Mouse (Mus musculus) splenic B cell, adult 2 months (primary cell): Measurements from ENCODE around the gene Morn4.

Experiments
- DNase-seq: peaks from one replicate; pipeline ENCODE4 v3.0.0-alpha.2; 2011; ENCODE audit warnings: low read depth, low spot score
- H3K27me3 ChIP-seq: 2 replicates; pipeline ENCODE4 v1.6.1; 2012; ENCODE audit warnings: mild to moderate bottlenecking, low read length, moderate library complexity, mixed read lengths; ENCODE audit not compliant: control insufficient read depth, poor library complexity, insufficient read depth, severe bottlenecking
- H3K36me3 ChIP-seq: 2 replicates; pipeline ENCODE4 v1.6.1; 2012; ENCODE audit warnings: mild to moderate bottlenecking, low read length, moderate library complexity, mixed read lengths; ENCODE audit not compliant: control insufficient read depth, poor library complexity, insufficient read depth, severe bottlenecking

The Morn4 gene

DNA sequence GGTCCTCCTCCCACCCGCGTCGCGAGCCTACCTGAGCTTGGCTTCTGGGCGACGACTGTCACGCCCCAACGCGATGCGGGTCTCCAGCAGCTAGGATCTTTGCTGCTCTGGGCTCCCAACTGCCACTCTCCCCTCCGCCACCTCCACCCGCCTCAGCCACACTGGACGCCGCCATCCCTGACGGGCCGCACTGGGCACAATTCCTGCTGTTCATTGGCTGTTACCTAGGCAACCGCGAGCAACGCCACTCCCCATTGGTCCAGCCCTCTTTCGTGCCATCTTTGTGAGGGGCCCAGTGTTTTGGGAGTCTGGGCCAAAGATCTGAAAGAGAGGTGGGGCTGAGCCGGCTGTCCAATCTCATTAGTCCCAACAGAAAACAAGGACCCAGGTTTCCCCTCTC lies at the start of gene Morn4:
TSS of gene Morn4 (minus strand) at position 192 of the 400 bp plus-strand sequence.
- peak; percentile 61 for DNase-seq
- no peaks in the 10 kb centered on the region for H3K27me3 ChIP-seq

GRCm38 (mm10) chr19:42135070-42135469 lies 48.9 kb upstream of the Morn4 start:
- no peak for DNase-seq

More for the DNA sequence above, at the start of gene Morn4:
- H3K36me3 ChIP-seq, result no peaks in the 10 kb centered on the region

DNA sequence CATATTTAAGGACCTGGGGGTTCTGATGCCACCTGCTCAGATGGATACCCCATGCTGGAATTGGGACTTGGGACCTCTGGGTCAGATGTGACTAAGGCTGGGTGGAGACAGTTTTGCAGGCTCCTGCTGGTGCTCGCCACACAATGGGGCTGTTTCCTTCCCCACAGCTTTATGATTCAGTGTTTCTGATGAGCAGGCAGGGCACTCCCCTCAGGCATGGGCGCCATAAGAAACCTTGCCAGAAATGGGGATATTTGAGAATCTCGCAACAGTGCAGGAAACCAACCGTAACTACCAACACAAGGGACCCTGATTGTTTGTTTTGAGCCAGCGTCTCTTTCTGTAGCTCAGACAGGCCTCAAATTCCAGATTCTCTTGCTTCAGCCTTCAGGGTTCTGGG lies 44.9 kb upstream of the Morn4 start:
- DNase-seq, result no peak
- Histone ChIP-seq H3K27me3 (no peaks in the 10 kb centered on the region), H3K36me3 (no peaks in the 10 kb centered on the region)

More at GRCm38 (mm10) chr19:42135070-42135469, 48.9 kb upstream of the Morn4 start:
- no peaks in the 10 kb centered on the region for H3K27me3 ChIP-seq
- H3K36me3 ChIP-seq, result no peaks in the 10 kb centered on the region

GRCm38 (mm10) chr19:42130294-42130606 lies 44.1 kb upstream of the Morn4 start:
- DNase-seq, result no peak
- Histone ChIP-seq H3K27me3 (no peaks in the 10 kb centered on the region), H3K36me3 (no peaks in the 10 kb centered on the region)

DNA sequence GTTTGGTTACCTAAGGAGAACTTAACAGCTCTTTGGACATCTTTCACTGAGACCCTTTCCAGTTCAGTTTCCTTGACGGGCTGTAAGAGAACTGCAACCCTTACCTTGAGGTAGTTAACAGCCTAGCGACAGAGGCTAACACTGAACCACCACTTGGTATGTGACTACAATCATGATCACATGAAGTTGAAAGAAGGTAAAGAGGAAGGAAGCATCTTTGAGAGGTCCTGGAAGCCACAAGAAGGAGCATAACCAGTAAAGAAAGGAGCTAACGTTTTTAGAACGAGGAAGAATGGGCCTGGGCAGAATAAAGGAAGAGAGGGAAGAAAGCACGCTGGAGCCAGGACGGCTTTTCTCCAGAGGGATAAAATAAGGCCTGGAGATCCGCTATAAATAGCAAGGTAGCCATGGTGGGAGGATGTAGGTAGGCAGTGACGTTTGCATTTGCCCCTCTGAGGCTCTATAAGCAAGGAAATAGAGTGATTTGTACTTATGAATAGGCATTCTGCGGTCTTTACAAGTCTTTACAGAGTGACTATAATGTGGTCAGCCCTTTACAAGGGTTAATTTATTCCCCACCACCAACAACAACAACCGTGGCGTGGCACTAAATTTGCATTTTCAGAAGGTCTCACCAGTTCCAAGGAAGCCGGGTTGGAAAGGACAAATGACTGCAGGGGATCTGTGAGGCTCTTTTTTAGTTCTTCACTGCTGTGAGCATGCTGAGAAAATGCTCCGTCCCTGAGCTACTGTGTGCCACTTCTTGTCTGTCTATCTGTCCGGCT lies 43.5 kb upstream of the Morn4 start:
- DNase-seq, result peak; percentile 70
- H3K27me3 ChIP-seq, result no peaks in the 10 kb centered on the region
- no peaks in the 10 kb centered on the region for H3K36me3 ChIP-seq

DNA sequence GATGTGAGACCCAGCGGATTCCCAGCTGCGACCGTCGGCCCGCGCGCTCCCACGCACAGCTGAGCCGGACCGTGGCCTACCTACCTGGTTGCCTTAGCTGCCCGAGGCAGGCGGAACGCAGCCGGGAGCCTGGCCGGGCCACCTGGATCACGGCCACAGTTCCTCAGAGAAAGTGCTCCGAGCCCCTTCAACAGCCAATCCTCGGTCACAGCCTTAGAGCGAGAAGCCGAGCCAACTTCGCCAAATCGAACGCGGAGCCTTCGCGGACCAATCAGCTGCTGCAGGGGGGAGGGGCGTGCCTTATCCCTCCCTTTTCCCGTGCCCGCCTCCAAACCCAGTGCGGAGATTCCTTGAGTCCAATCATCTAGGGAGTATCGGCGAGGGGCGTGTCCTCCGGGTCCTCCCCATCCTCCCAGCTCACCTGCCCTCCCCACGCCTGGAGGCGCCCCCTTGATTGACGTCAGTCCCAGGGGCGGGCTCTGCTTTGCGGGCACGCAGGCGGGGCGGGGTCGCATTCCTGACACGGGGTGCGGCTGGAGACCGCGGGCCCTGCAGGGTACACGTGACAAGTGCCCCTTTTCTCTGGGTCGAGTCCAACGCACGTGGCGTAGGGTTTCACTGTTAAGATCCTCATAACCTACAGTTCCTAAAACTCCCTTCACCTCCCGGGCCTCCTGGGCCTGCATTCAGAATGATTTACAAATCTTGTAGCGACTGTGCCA lies 42.8 kb upstream of the Morn4 start, which contains the start of gene Avpi1:
TSS of gene Avpi1 (minus strand) at position 273 of the 722 bp plus-strand sequence.
- no peaks in the 10 kb centered on the region for H3K27me3 ChIP-seq
- peak; percentile 89 for DNase-seq
- no peaks in the 10 kb centered on the region for H3K36me3 ChIP-seq

- H3K36me3 ChIP-seq, result no peaks in the 10 kb centered on the region; the same call in 1 of the 2 replicates
- DNase-seq, result no peak
- no peaks in the 10 kb centered on the region for H3K27me3 ChIP-seq
Measured at GRCm38 (mm10) chr19:42128052-42128740, 42.0 kb upstream of the Morn4 start.

- no peak for DNase-seq
- no peaks in the 10 kb centered on the region for H3K27me3 ChIP-seq
- no peaks in the 10 kb centered on the region; the same call in 1 of the 2 replicates for H3K36me3 ChIP-seq
Measured at GRCm38 (mm10) chr19:42127024-42127423, 40.9 kb upstream of the Morn4 start.

- H3K27me3 ChIP-seq, result no peaks in the 10 kb centered on the region
- H3K36me3 ChIP-seq, result no peaks in the 10 kb centered on the region; the same call in 1 of the 2 replicates
- DNase-seq, result no peak
Measured at GRCm38 (mm10) chr19:42126219-42126605, 40.1 kb upstream of the Morn4 start.

DNA sequence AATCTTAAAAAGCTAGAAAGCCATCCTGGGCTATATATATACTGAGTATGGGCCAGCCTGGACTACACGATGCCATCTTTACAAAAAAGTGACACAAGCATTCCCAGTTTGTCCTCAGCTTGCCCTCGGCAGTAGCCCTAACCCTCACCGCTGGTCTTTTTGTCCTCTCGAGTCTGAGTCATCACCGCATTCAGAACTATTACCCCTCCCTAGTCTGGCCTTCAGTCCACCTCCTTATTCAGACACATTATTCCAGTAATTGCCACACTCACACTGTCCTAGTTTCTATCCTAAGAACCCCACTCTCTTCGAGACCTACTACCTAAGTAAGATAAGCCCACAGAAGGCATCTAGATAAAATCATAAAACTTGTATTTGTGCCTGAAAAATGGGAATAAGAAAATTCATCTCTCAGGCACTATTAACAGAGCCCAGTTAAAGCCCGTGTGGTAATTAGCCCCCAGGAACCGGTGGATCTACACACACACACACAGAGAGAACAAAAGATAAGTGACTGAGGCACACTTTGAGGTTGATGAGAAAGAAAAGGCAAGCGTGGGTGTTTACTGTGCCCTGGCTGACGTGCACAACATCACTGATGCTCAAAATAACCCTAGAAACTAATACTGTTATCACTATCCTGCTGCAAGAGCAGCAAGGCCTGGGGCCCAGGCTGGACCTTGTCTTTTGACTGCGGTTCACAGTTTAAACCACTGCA lies 39.5 kb upstream of the Morn4 start:
- Histone ChIP-seq H3K27me3 (no peaks in the 10 kb centered on the region), H3K36me3 (no peaks in the 10 kb centered on the region; the same call in 1 of the 2 replicates)
- DNase-seq, result no peak

DNA sequence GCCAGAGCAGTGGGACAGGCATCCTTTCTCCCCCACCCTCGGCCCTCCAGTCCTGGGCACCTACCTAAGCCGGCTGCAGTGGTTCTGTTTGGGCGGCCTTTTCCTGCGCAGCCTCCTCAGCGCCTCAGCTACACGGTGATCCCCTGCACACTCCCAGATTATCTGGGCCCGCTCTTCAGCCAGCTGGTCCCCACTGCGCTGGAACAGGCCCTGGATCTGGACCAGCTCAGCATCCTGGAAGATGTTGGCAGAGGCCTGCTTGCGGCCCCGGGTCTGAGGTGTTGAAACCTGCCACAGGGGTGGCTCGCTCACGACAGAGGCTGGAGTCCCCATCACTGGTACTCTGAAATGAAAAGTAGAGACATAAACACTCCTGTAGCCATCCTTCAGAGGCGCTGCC lies 38.5 kb upstream of the Morn4 start:
- DNase-seq, result no peak
- peaks cover 1% of the 10 kb centered on the region; the same call in 1 of the 2 replicates for H3K36me3 ChIP-seq
- no peaks in the 10 kb centered on the region for H3K27me3 ChIP-seq

DNA sequence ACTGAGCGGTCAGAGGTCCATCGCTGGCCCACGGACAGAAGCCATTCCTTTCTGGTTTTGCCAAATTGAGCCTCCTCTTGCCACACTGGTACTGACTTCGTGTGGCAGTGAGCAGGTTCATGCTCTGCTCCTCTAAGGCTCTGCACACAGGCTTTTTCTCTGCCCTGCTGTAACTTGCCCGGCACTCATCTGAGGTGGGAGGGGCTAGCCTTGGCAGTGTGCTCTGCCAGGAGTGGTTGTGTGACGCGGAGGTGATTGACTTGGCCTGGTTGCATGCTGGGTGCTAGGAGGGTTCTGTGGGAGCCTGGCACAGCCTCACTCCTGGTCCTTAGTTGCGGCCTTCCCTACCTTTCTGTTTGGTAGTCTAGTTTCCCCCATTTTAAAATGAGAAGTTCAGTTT lies 34.3 kb upstream of the Morn4 start:
- Histone ChIP-seq H3K27me3 (no peaks in the 10 kb centered on the region), H3K36me3 (peaks cover 6% of the 10 kb centered on the region)
- DNase-seq, result no peak

GRCm38 (mm10) chr19:42118596-42118995 lies 32.4 kb upstream of the Morn4 start:
- no peak for DNase-seq
- Histone ChIP-seq H3K27me3 (no peaks in the 10 kb centered on the region), H3K36me3 (peaks cover 7% of the 10 kb centered on the region)

GRCm38 (mm10) chr19:42118142-42118541 lies 32.0 kb upstream of the Morn4 start:
- peaks cover 7% of the 10 kb centered on the region for H3K36me3 ChIP-seq
- no peak for DNase-seq
- H3K27me3 ChIP-seq, result no peaks in the 10 kb centered on the region
